Mouse (Mus musculus) bone marrow macrophage, adult 2 months (primary cell): ENCODE data around the gene 4930404N11Rik.

Experiments used
- CTCF ChIP-seq: IDR thresholded peaks from 2 replicates; pipeline ENCODE4 v1.5.1; 2012; ENCODE audit warnings: low read depth, mild to moderate bottlenecking, low read length, moderate library complexity
- POLR2A ChIP-seq: IDR thresholded peaks from 2 replicates; pipeline ENCODE4 v1.6.1; 2012; ENCODE audit warnings: mild to moderate bottlenecking, low read depth, low read length, borderline replicate concordance

DNA sequence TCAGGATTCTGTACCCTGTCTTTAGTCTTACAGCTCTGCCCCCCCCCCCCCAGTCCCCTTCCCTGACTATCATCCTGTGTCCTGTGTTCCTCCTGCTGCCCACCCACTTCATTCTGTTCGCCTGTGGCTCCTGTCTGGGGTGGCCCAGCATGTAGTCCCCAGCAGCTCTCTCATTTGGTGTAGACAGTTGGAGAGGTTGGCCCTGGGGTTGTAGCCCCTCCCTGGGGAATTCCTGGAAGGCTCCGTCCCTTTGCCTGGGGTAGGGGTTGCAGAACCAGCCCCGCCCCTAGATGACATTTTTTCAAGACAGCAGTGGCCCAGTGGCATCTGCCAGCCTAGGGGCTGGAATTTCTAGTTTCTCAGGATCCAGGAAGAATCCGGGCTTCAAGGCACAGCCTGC, 7.4 kb downstream of the 4930404N11Rik start:
- TF ChIP-seq CTCF: no peak
- no peak for TF ChIP-seq POLR2A
